Mouse (Mus musculus) liver, postnatal 0 days (tissue): ENCODE results near the gene Clmp. TPM values are rescaled to one million over a fixed set of nuclear protein-coding genes. Genes with fewer than 3 reads are reported as not detected.

Experiments
- ATAC-seq: fragments of 200-750 bp; cut with Nextera tagmentation; 2 replicates; pipeline ENCODE4 v1.8.0; 2017; ENCODE audit warnings: mild to moderate bottlenecking, moderate library complexity
- DNase-seq: peaks from one replicate; pipeline ENCODE4 v3.0.0-alpha.2; 2016
- H3K27ac ChIP-seq: fragments of 300-500 bp; sonication (generic); 2 replicates; pipeline ENCODE4 v1.5.1; 2014; ENCODE audit warnings: antibody characterized with exemption, moderate library complexity, mild to moderate bottlenecking, low read depth
- H3K27me3 ChIP-seq: fragments of 300-500 bp; sonication (generic); 2 replicates; pipeline ENCODE4 v1.6.1; 2014; ENCODE audit warnings: low read length, control low read depth, mixed read lengths; ENCODE audit not compliant: insufficient read depth
- H3K36me3 ChIP-seq: fragments of 300-500 bp; sonication (generic); replicated peaks from 2 replicates; pipeline ENCODE4 v1.6.1; 2014; ENCODE audit warnings: mild to moderate bottlenecking, control low read depth, low read length, moderate library complexity, mixed read lengths; ENCODE audit not compliant: insufficient read depth
- H3K4me1 ChIP-seq: fragments of 300-500 bp; sonication (generic); 2 replicates; pipeline ENCODE4 v1.6.1; 2014; ENCODE audit warnings: antibody characterized with exemption, mild to moderate bottlenecking, control low read depth; ENCODE audit not compliant: insufficient read depth
- H3K4me2 ChIP-seq: fragments of 300-500 bp; sonication (generic); 2 replicates; pipeline ENCODE4 v1.6.1; 2014; ENCODE audit warnings: low read depth, mild to moderate bottlenecking, low read length, moderate library complexity, mixed read lengths
- H3K4me3 ChIP-seq: fragments of 300-500 bp; sonication (generic); 2 replicates; pipeline ENCODE4 v1.5.1; 2014; ENCODE audit warnings: low read depth, low read length
- H3K9ac ChIP-seq: fragments of 300-500 bp; sonication (generic); replicated peaks from 2 replicates; pipeline ENCODE4 v1.6.1; 2014; ENCODE audit warnings: mild to moderate bottlenecking, moderate library complexity
- H3K9me3 ChIP-seq: fragments of 300-500 bp; sonication (generic); 2 replicates; pipeline ENCODE4 v1.6.1; 2016; ENCODE audit warnings: mild to moderate bottlenecking, control low read depth, low read length, mixed read lengths
- CTCF ChIP-seq: sonication (generic); IDR thresholded peaks from 2 replicates; pipeline ENCODE4 v1.5.1; 2016; ENCODE audit warnings: antibody characterized with exemption, low read depth
- EP300 ChIP-seq: IDR thresholded peaks from 2 replicates; pipeline ENCODE4 v1.6.1; 2016; ENCODE audit warnings: antibody characterized with exemption, low read depth, mild to moderate bottlenecking
- WGBS: fragments of 180-500 bp; shearing (Covaris S2); extraction: QIAGEN DNeasy Blood & Tissue Kit; methylation state at CpG from one replicate; pipeline ENCODE4 v1.1.7; 2014; ENCODE audit not compliant: insufficient replicate concordance; 5-methylcytosine and 5-hydroxymethylcytosine counted together
- polyA plus RNA-seq: library from polyadenylated mRNA; unstranded; fragments of >200 nt; fragmentation: Nextera tagmentation; extraction: Ambion mirVana; gene quantifications from 2 replicates; pipeline ENCODE4 v1.2.1, GENCODE M21; 2015

The Clmp gene
- polyA plus RNA-seq, 1 experiment from 2014 or later, result 1.8 TPM

GRCm38 (mm10) chr9:40773869-40774268 is 88.1 kb downstream of the Clmp start:
- DNase-seq, result no peak
- peak overlapping the region; percentile 51 for H3K27ac ChIP-seq
- TF ChIP-seq EP300 (peak; percentile 55; the same call in 1 of the 2 replicates), CTCF (no peak)
- 56% methylated on average over 4 of the region's 4 CpGs for WGBS
- H3K9ac ChIP-seq, result no peak overlapping the region
- peak; percentile 86 for ATAC-seq
- H3K4me1 ChIP-seq, result peaks cover 9% of the 10 kb centered on the region
- H3K4me2 ChIP-seq, result no peak overlapping the region
- no peaks in the 10 kb centered on the region for H3K9me3 ChIP-seq
- no peaks in the 10 kb centered on the region for H3K27me3 ChIP-seq
- H3K36me3 ChIP-seq, result no peaks in the 10 kb centered on the region
- H3K4me3 ChIP-seq, result no peak overlapping the region

- no peaks in the 10 kb centered on the region for H3K27me3 ChIP-seq
- 38% methylated on average over 1 of the region's 1 CpGs for WGBS
- H3K36me3 ChIP-seq, result no peaks in the 10 kb centered on the region
- peaks cover 9% of the 10 kb centered on the region for H3K4me1 ChIP-seq
- no peak overlapping the region for H3K4me3 ChIP-seq
- DNase-seq (no peak), ATAC-seq (no peak)
- H3K9me3 ChIP-seq, result no peaks in the 10 kb centered on the region
- peak overlapping the region; percentile 74 for H3K27ac ChIP-seq
- no peak overlapping the region for H3K4me2 ChIP-seq
- H3K9ac ChIP-seq, result no peak overlapping the region
- TF ChIP-seq EP300, result no peak
- no peak for TF ChIP-seq CTCF
These were observed 90.3 kb downstream of the Clmp start for GRCm38 (mm10) chr9:40776044-40776443.

DNA sequence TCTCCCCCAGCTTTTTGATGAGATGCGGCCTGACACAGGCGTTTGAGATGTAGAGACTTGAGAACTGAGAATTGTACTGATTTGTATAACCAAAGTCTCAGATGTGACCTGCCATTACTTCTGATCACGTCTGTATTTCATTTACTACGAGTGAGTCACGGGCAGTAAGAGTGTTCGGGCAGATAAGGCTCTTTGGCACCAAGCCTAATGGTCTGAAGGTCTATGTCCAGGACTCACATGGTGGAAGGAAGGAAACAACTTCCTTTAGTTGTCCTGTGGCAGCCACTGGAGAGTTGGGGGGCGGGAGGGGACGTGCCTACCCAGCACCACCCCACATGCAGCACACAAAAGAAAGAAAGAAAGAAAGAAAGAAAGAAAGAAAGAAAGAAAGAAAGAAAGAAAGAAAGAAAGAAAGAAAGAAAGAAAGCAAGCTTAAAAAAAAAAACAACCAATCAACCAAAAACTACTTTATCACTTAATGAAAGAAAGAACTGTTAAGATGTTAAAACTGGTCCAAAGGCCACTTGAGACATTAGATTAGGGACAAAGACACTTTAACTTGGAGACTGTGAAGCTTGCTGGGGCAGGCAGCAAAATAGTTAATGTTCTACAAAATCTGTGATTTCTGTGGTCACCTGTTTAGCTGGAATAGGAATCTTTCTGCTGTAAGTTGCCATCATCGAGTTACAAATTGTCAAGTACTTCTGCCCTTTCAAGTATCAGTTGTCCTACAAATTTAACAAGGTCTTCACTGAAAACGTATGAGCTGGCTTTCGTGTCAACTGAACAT is 90.9 kb downstream of the Clmp start:
- no peak overlapping the region for H3K9ac ChIP-seq
- ATAC-seq, result peak; percentile 69

GRCm38 (mm10) chr9:40780111-40780510 is 94.3 kb downstream of the Clmp start:
- Histone ChIP-seq H3K4me1 (peaks cover 25% of the 10 kb centered on the region), H3K4me3 (no peak overlapping the region), H3K9me3 (no peaks in the 10 kb centered on the region), H3K4me2 (no peak overlapping the region), H3K9ac (no peak overlapping the region), H3K27me3 (no peaks in the 10 kb centered on the region), H3K27ac (no peak overlapping the region), H3K36me3 (no peaks in the 10 kb centered on the region)
- DNase-seq (no peak), ATAC-seq (no peak)
- TF ChIP-seq CTCF, result no peak
- no peak for TF ChIP-seq EP300
- 49% methylated on average over 3 of the region's 3 CpGs for WGBS

More for the DNA sequence above, 90.9 kb downstream of the Clmp start:
- Histone ChIP-seq H3K9me3 (no peaks in the 10 kb centered on the region), H3K4me3 (no peak overlapping the region), H3K27me3 (no peaks in the 10 kb centered on the region), H3K36me3 (no peaks in the 10 kb centered on the region), H3K27ac (peak overlapping the region; percentile 74), H3K4me1 (peaks cover 9% of the 10 kb centered on the region), H3K4me2 (no peak overlapping the region)
- DNase-seq, result peak; percentile 56
- TF ChIP-seq EP300, result no peak
- no peak for TF ChIP-seq CTCF
- WGBS, result 46% methylated on average over 11 of the region's 11 CpGs

DNA sequence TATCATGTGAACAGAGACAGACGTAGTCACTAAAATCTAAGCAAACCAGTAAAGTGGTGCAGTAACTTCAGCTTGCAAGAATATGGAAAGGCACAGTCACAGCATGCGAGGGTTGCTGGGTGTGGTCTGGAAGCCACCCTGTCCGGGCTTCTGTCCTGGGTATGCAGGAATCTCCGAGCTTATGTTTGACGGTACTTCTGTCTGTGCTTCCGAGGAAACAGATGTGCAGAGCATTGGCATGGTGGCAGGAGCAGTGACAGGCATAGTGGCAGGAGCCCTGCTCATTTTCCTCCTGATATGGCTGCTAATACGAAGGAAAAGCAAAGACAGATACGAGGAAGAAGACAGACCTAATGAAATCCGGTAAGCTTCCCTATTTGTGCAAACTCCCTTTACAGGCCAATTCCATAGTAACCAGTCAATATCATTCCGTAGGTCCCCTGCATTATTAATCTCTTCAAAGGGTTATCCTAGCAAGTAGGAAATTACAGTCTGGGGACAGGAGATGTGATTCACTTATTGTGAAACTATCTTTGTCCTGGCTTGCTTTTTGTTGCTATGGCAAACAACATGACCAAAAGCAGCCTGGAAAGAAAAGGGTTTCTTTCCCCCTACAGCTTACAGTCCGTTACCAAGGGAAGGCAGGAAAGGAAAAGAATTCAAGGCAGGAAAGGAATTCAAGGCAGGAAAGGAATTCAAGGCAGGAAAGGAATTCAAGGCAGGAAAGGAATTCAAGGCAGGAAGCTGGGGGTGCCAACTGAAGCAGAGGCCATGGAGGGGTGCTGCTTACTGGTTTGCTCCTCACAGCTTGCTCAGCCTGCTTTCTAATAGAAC is 95.3 kb downstream of the Clmp start:
- Histone ChIP-seq H3K4me2 (0 out of 2 replicates have a peak overlapping the region, but pooled peaks have one; percentile 24), H3K4me1 (peaks cover 24% of the 10 kb centered on the region), H3K27ac (peak overlapping the region; percentile 81), H3K9ac (no peak overlapping the region), H3K9me3 (no peaks in the 10 kb centered on the region), H3K36me3 (no peaks in the 10 kb centered on the region), H3K4me3 (no peak overlapping the region), H3K27me3 (no peaks in the 10 kb centered on the region)
- TF ChIP-seq EP300, result no peak
- TF ChIP-seq CTCF, result no peak
- WGBS, result 62% methylated on average over 11 of the region's 11 CpGs
- 0 out of 2 replicates have a peak, but pooled peaks have one; percentile 11 for ATAC-seq
- DNase-seq, result no peak
